Mouse (Mus musculus) ovary, postnatal 36 days (tissue): Measurements from ENCODE around the gene Acsl6.
"Not testable (repeated sequence)": the region's sequence is repeated elsewhere in the genome, so short reads cannot be mapped to it uniquely, and the experiment has no call there.

Source experiments
- DNase-seq: peaks from one replicate; pipeline ENCODE4 v3.0.0; 2022; ENCODE audit warnings: low spot score, mixed read lengths

The Acsl6 gene

GRCm38 (mm10) chr11:54303728-54304470 lies at the start of gene Acsl6:
Gene Acsl6 (plus strand): TSS chr11:54303798.
- DNase-seq: no peak

DNA sequence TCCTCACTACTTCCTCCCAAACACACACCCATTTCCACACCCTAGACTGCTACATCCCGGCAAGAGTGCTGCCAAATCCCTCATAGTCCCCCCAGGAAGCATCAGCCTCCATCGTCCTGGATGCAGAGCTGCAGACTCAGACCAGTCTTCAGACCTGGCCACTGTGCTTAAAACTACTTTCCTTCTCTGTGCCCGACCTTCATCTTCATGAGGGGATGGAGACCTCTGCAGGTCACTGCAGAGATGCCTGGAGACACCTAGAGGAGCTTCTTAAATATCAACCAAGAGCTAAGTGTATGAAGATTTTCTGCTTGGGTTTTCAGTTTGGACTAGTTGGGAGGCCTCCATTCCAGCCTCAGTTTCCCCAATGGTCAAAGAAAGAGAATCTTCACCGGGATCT lies 49.5 kb upstream of the Acsl6 start:
- DNase-seq: no peak

DNA sequence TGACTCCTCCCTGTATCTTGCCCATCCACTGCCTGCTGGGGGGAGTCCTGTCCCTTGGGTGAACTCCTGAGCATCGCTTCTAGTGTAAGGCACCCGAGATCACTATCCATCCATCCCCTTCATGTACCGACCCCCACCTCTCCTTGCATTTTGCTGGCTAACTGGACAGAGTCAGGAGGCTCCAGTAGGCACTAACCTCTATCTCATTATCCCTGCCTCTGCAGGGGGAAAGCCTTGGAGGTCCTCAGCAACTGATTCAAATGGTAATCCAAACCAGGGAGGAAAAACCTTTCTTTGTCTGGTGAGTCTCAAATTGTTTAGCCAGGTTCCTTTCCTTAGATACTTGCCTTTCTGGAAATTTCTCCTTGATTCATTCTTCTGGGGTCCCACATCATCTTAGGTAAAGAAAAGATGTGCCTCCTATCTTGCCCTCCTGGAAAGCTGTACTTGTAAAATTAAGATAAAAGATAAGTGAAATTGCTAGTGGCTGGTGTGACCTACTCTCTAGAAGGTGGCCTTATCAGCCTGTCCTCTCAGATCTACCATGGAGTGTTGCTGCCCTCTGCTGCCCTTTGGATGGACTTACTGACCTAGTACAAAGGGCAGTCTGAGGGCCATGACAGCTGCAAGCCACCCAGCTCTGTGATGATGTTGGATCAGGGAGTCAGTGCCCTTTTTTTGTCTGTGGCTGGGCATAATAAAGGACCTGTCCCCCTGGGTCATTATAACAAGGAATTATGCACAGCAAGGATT lies 46.8 kb upstream of the Acsl6 start:
- DNase-seq: peak; percentile 63

DNA sequence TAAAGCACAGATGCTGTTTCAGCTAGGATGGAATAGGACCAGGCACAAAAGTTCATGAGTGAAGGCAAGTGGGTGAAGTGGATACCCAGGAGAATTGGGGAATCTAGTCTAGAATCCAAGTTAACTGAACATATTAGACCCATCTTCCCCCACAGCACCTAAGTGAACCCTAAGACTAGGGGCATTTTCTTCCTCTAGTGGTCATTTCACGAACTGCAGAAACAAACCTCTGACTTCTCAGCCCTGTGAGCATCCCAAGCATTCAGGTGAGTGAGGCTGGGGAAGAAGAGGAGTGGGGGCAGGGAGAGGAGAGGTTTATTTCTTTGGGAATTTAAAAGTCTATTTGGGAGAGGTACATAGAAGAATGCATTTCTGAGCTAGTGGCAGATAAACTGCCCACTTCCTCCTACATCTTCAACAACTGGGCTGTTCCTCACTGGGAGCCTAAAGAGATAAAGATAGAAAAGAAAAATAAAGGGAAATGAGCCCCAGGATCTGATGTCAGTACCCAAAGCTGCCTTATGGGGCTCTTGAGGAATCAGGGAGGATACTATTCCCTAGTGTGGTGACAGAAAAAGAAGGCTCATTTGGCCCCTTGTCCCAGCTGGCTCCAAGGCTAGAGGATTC lies 40.1 kb upstream of the Acsl6 start:
- DNase-seq: no peak

GRCm38 (mm10) chr11:54264542-54264941 lies 39.1 kb upstream of the Acsl6 start:
- no peak for DNase-seq

GRCm38 (mm10) chr11:54267177-54267576 lies 36.4 kb upstream of the Acsl6 start, which contains the start of gene Il3:
Gene Il3 (minus strand): TSS chr11:54267277.
- DNase-seq: no peak

GRCm38 (mm10) chr11:54269191-54269896 lies 34.3 kb upstream of the Acsl6 start:
- no peak for DNase-seq

DNA sequence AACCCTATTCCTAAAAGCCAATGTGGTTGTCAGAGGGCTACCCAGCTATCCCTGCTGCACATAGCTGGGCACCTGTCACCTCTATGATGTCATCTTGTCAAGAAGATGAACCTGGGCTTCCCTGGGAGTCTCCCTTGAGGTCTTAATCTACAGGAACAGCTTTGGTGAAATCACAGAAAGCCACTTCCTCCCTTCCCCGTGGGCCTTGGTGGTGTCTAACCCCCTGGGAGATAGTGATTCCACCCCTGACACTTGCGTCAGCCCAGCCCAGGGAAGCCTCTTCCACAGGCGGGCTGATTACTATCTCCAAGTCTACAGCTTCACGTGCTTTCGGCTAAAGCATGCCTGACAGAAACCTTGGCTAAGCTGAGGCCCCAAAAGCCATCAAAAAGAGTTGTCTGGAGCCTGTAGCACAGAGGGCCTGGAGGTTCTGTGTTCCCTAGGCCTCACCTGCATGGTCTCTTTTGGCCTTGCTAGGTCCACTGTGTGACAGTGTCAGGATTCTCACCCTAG lies 32.1 kb upstream of the Acsl6 start:
- no peak for DNase-seq

GRCm38 (mm10) chr11:54287821-54288453 lies 15.7 kb upstream of the Acsl6 start:
- no peak for DNase-seq

DNA sequence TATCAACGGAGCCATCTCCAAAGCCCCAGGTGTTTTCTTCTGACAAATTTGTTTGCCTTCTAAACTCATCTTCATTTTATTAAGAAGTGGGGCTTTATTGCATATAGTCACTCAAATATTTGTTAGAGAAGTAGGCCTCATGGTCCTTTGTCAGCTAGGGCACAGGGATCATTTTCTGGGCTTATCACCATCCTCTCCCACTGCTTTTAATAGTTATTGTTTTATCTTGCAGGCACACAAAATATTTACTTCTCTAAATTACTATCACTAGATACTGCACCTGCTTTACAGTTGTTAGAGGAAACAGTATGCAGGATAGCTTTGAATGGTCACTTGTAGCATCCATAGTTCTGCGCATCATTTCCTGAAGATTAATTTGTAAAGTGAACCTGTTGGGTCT lies 11.4 kb upstream of the Acsl6 start:
- no peak for DNase-seq

DNA sequence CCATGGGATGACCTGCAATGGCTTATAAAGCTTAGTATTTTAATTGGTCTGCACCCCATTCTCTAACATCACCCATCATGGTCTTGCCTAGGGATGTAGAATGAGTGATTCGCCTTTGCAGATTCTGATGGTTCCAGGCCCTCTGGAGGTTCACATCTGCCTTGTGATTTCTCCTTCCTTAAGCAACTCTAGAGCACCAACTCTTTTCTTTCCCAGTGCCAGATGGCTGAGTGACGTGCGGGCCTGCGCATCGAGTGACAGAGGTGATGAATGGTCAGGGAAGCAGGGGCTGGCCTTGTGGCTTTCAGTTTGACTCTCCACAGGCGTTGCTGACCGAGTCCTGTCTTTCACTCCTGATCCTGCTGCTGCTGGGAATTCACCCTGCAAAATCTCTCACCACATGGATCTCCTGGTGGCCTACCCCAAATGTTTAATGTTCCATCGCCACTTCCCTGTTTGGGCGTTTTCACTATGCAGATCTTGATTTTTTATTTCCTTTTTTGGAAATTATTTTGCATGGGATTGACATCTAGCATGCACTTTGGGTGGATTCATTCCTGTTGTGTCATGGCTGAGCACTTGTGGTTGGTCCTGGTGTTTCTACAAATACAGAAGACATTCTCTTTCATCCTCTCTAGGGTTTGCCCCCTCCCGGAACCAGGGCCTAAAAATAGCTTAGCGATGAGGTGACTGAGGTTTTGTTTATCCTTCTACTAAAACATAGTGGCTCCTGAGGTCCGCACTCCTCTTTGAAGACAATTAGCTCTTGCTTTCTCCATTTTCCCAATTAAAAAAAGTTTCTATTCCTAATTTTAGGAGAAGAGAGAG lies 9.4 kb upstream of the Acsl6 start:
- DNase-seq: no peak

DNA sequence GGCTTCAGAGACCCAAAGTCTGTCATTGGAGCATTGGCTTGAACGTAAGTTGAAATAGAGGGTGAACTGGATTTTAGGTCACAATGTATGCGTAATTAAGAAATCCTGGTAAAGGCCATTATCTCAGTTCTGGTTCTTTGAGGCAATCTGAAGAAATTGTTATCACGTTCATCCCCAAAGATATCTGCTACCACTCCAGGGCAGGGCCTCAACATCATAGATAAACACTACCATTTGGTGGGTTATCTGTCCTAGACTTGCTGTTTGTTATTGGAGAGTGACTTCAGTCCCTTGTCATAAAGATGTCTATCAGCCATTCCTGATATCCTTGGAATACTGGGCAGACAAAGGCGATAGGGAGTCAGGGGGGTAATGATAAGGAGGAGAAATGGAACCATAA lies 7.6 kb upstream of the Acsl6 start:
- no peak for DNase-seq

- no peak for DNase-seq
Measured at GRCm38 (mm10) chr11:54296734-54297133, 6.9 kb upstream of the Acsl6 start.

GRCm38 (mm10) chr11:54297471-54297870 lies 6.1 kb upstream of the Acsl6 start:
- DNase-seq: not testable (repeated sequence)

DNA sequence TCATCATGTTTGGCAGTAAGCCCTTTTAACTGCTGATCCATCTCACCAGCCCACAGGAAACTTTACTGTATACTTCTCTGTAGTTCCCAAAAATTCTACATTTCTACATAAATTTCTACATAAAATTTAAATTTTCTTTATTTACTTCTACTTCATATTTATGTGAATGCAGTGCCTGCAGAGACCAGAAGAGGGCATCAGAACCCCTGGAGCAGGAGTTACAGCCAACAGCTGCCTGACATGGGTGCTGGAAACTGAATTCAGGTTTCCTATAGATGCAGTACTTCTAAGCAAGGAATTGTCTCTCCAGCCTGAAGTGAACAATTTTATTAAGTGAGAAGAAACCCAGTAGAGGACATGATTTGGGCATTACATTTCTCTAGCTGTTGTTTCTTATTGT lies 4.8 kb upstream of the Acsl6 start:
- DNase-seq: no peak

GRCm38 (mm10) chr11:54301994-54302393 lies 1.6 kb upstream of the Acsl6 start:
- DNase-seq: no peak

GRCm38 (mm10) chr11:54302606-54303005 lies 992 bp upstream of the Acsl6 start:
- DNase-seq: no peak

DNA sequence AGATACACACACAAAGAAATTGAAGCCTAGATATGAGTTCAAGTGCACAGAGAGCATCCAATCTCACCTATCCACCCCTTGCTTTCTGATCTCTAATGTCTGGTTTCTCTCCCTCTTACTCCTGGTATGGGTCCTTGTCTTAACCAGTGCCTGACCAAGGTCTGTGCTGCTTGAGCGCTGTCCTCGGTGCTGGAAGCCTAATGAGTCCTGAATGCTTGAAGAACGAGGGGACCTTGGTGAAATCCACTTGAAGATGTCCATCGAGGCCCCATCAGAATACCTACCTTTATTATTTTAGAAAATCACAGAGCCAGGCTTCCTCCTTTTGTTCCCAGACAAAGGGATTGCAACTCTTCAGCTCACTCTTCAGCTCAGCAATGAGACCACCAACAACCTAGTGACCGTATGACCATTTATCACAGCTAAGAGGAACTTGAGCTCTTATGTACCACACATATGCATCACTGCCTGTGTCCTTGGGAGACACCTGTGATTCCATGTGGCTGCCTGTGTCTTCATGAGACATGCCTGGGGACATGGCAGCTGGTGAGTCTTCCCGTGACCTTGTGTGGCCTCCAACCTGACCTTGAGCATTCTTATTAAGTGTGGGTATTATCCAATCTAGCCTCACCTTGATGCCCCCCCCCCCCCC lies 396 bp upstream of the Acsl6 start:
- DNase-seq: peak; percentile 62

DNA sequence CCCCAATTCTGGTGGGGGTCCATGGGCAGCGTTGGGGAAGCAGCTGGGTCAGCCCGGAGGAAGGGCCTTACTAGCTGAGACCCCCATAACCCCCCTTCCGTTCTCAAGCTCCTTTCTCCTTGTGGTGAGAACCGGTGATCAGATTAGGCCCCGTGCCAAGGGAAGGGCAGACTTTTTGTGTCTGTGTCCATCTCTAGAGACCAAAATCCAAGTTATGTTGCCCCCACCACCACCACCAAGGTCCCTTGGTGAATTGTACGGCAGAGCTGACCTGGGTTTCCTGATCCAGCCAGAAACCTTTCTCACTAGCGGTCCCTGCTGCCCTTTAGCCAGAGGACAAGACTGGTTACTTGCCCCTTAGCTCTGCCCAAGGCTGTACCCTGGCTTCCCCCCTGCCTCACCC lies 874 bp downstream of the Acsl6 start:
- no peak for DNase-seq

DNA sequence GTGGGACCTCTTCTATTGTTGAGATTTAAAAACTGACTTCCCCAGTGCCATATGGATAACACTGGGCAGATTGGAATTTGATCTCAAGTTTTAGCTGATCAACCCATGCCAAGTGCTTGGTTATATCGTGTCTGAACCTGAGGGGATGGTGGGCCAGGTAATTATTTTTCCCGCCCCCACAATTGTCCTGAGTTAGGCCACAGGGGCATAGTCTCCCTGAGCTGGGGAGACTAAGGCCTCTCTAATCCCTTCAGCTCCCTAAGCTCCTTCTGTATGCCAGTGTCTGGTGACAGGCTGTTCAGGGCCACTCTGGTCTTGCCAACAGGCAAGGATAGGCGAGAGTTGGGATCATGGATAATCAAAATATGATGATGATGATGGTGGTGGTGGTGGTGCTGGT lies 1.7 kb downstream of the Acsl6 start:
- DNase-seq: no peak
